Mouse (Mus musculus) adrenal gland, postnatal 10 days (tissue): ENCODE data around the gene Rbfox2. TPM values are rescaled to one million over a fixed set of nuclear protein-coding genes. Genes with fewer than 3 reads are reported as not detected.
A peak's percentile ranks its signal among the peaks of the same experiment; 100 is the strongest.

Experiments used
- DNase-seq: peaks from one replicate; pipeline ENCODE4 v3.0.0; 2021; ENCODE audit warnings: mixed read lengths
- total RNA-seq, 2 experiments: library from RNA; stranded (reverse); gene quantifications; 2 replicates each; pipeline ENCODE4 v1.2.3; 2021

Rbfox2 gene
- total RNA-seq, 2 experiments from 2014 or later = 64.8 to 89.9 TPM

GRCm38 (mm10) chr15:77192154-77192935 lies 114.5 kb downstream of the Rbfox2 start:
- no peak for DNase-seq

DNA sequence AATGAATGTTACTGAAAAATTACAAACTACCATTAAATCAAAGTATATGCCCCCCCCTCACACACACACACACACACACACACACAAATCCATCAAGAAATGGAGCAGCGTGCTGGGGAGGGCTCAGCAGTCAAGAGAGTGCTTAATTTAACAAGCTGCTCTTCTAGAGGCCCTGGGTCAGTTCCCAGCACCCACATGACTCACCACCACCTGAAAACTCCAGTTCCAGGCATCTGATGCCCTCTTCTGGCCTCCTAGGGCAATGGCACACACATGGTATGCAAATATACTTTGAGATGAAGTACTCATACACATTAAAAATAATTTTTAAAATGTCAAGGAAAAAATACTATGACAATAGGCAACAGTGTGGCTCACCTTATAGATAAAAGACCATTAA lies 120.7 kb downstream of the Rbfox2 start:
- DNase-seq = no peak

DNA sequence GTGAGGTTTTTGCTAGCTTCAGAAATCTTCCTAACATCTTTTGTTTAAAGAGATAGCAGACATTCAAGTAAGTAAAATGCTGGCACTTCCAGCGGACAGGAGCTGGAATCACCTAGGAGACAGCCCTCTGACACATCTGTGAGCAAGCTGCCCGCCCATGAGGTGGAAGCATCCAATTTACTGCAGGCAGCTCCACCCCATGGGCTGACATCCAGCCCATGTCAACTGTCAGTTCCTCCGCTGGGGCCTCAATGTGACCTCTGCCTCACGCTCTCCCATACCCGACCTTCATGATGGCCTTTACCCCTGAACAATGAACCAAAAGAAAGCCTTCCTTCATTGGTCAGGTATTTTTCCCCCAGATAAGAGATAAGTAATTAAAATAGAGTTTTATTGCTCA lies 121.2 kb downstream of the Rbfox2 start:
- DNase-seq = peak; percentile 70

GRCm38 (mm10) chr15:77182800-77183199 lies 124.0 kb downstream of the Rbfox2 start:
- peak; percentile 66 for DNase-seq

DNA sequence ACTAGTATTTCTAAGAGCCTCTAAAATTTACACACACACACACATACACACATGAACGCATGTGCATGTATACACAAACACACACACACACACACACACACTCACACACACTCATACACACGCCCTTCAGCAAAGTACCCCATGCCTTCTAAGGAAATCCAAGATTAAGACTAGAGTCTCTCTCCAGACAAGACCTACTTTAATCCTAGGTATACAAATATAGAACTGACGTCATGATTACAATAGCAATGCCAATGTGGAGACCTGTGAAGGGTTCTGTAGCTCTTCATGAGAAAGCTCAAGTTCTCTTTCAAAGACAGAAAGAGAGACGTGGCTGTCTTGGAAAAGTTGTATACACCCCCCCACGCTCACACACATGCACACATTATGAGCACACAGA lies 132.8 kb downstream of the Rbfox2 start:
- no peak for DNase-seq

DNA sequence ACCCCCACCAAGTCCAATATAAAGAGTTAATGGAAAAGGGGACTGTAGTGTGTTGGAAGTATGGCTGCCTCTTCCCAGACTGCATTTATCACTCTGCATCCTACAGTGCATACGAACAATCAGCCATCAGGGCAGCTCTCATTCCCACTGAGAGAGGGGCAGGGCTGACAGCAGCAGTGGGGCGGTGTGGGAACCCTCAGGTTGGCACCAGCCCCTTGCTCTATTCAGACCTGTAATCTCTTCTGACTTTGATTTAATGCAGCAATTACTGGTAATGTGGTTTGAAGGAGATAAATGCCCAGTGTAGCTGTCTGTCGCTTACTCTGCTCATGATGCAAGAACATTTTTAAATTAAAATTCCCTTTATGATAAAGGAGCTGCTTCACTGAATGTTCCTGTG lies 134.4 kb downstream of the Rbfox2 start:
- no peak for DNase-seq

GRCm38 (mm10) chr15:77168781-77169180 lies 138.0 kb downstream of the Rbfox2 start:
- DNase-seq = no peak

DNA sequence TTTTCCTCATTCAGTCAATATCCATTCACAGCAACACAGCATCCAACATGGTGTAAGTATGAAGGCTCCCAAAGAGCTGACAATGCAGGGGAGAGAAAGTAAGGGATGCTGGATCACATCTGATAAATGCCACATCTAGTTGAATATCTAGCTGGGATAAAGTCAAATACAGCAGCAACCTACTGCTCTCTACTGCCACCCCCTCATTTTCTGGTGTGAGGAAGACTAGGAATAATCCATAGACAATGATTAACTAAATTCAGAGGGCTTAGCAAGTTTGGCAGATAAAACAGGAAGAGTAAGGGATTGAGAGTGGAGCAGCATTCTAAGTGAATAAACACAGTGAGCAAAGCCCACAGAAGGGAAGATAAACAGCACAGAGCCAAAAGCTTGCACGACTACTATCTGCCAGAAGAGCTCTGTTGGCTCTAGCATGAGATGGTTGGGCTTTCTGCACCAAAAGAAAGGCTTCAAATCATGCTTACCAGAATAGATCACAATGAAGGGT lies 140.5 kb downstream of the Rbfox2 start:
- DNase-seq = no peak

DNA sequence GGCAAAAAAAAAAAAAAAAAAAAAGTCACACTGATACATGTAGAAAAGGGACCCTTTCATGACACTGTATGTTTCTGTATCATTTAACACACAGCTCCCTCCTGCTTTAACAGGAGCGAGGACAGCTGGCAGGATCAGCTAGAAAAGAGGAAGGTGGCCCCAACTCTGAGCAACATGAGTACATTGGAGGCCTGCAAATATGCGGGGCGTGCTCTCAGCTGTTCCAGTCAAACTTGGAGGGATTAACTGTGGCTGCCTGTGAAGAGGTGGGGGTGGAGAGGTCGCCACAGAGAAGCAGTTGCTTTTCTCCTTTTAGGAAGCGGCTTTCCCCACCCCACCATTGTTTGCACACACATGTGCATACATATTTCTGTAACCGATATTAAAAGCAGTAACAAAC lies 143.5 kb downstream of the Rbfox2 start:
- DNase-seq = no peak

DNA sequence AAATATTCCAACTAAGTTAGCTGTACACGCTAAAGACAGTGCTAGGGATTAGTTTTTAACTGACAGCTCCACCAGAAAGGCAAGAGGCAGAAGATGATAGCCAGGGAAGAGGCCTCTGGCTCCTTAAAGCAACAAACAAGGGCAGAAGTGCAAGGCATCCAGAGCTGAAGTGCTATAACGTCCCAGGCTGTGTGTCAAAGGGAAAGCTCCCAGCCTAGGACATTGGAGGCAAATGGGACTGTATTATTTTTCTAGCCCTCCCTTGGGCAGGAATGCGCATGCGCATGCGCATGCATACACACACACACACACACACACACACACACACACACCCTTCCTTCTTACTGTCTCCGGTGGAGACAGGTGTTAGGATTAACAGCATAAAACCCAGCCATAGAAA lies 143.9 kb downstream of the Rbfox2 start:
- DNase-seq = no peak

DNA sequence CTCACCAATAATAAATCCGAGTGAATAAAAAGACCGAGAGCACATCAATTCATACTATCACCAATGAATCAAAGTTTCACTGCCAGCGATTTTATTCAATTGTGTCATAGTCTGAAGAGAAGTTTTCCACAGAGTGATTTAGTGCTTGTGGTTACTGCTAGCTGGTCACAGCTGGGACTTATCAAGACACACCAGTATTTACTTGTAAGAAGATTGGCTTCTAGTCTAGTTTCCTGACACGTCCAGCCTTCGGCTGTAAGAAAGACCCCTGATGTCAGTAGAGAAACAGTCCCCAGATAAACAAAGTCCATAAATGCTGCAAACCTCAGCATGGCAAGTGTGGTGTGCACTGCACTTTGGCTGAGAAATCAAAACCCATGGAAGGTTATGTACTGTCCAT lies 145.4 kb downstream of the Rbfox2 start:
- no peak for DNase-seq

GRCm38 (mm10) chr15:77160848-77161247 lies 146.0 kb downstream of the Rbfox2 start:
- no peak for DNase-seq

DNA sequence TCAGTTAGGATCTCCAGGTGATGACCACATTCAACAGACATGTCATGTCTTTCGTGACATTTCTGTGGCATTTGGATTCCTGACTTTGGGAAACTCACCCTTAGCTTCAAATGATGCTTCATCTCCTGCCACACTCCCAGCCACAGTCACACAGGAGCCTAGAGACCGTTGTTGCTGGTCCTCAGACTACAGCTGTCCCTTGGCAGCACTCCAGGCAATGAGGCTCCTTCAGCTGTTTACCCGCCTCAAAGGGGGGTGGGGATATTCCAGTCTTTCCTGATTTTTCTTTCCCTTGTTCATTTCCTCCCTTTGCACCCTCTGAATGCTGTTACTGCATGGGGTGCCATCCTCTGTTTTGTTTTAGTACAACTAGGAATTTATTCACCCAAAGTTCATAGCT lies 150.3 kb downstream of the Rbfox2 start:
- peak; percentile 46 for DNase-seq

- DNase-seq = no peak
These were observed 152.5 kb downstream of the Rbfox2 start for GRCm38 (mm10) chr15:77154248-77154785.

GRCm38 (mm10) chr15:77153625-77154024 lies 153.2 kb downstream of the Rbfox2 start:
- DNase-seq = peak; percentile 87

DNA sequence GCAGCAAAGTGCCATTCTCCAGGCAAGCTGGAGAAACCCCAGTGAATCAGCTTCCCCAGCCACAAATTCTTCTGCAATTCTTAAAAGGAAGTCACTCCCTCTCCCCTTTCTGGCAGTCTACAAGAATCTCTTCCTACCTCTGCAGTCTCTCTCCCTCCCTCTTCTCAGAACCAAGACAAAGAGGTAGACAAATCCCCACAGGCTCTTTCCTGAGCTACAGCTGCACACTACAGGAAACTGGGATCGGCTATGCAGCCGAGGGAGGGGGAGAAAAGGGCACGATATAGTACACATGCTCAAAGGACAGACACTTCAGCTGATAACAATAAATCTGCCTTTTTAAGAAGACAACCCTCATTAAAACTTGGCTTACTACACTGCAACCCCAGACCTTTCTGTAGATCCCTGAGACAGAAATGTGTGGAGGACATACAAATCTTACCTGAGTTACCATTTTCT lies 153.7 kb downstream of the Rbfox2 start:
- DNase-seq = peak; percentile 40

DNA sequence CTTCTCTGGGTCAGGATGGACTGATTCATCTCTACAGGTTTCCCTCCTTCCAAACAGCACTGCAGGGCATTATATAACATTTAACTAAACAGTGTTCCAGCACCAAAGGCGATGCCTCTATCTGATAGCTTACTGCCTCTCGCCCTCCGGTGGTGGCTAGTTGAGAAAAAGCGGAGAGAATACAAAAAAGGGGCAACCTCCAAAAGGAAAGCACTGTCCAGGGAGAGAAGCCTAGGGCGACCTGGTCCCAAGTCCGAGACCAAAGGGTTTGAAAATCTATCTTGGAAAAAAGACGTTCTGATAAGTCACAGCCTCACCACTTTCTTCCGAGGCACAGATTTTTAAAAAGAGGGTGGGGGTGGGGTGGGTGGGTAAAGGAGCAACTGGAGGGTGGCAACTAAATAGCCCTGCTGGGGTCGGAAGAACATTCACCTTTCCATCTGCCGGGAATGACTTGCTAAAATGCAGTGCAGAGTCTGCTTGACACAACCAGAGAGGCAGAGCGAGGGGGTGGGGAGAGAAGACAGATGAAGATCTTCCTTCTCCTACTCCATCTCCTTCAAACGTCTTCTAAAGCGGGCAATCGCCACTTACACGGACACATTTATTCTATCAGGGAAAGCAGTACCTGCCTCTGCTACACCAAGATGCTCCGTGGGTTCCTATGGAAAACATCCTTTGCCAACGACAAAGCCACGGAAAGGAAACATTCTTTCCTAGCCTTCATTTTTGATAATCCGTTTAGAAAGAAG lies 154.3 kb downstream of the Rbfox2 start:
- DNase-seq = peak; percentile 45

DNA sequence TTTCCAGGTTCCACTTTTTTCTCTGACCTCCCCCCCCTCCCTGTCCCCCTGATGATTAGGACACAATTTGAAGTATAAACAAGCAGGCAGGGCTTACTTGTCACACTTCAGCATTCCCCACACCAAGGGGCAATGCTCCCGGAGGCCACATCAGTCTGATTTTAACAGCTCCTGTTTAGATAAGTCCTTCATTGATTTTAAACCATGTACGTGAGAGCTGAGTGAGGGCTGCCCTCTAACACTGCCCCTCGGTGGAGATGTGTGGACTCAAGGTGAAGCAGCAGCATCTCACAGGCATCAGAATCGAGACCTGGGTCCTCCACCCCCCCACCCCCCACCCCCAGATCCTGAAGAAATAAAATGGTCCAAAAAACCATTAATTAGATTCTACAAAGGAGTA lies 155.0 kb downstream of the Rbfox2 start:
- DNase-seq = no peak

GRCm38 (mm10) chr15:77151178-77151577 lies 155.6 kb downstream of the Rbfox2 start:
- DNase-seq = no peak

DNA sequence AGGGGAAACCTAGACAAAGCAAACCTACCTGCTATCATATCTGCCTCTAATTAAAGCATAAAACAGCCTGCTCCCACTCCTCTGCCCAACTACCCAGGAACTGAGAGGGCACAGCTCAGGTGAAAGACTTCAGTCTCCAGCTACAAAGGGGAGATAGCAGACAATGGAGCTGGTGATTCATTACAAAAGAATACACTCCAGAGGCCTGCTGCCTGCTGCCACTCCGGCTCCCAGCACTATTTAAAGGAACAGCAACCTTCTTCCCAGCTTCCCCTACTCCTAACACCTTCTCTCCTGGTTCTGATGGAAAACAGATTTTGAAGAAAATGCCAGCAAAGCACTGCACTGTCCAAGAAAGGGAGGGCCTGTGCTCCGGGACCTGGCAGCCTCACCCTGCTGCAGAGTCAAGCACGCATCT lies 156.4 kb downstream of the Rbfox2 start:
- DNase-seq = peak; percentile 51

DNA sequence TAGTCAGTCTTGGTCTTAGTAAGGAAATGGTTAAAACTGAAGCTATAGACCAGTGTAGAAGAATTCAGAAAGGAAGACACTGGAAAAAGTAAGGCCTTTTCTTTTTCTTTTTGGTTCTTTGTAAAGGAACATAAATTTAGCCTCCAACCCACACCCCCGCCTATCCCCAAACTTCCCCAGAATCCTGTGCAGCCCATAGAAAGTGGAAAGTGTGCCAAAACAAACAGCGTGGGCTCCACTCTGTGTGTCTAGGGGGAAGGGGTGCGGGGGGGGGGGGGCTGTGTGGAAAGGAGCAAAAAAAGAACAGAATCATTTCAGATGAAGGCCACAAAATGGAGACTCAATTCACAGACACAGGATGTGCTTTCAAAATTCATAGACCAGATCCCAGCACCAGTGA lies 156.8 kb downstream of the Rbfox2 start:
- DNase-seq = no peak

GRCm38 (mm10) chr15:77149551-77149950 lies 157.3 kb downstream of the Rbfox2 start:
- no peak for DNase-seq

GRCm38 (mm10) chr15:77146942-77147341 lies 159.9 kb downstream of the Rbfox2 start:
- no peak for DNase-seq
